Mouse (Mus musculus) MN1 (cell line): ENCODE measurements around the gene Cdc42ep3.

ENCODE experiments used
- DNase-seq: peaks from one replicate; pipeline ENCODE4 v3.0.0-alpha.2; 2016; ENCODE audit warnings: low spot score

The Cdc42ep3 gene

DNA sequence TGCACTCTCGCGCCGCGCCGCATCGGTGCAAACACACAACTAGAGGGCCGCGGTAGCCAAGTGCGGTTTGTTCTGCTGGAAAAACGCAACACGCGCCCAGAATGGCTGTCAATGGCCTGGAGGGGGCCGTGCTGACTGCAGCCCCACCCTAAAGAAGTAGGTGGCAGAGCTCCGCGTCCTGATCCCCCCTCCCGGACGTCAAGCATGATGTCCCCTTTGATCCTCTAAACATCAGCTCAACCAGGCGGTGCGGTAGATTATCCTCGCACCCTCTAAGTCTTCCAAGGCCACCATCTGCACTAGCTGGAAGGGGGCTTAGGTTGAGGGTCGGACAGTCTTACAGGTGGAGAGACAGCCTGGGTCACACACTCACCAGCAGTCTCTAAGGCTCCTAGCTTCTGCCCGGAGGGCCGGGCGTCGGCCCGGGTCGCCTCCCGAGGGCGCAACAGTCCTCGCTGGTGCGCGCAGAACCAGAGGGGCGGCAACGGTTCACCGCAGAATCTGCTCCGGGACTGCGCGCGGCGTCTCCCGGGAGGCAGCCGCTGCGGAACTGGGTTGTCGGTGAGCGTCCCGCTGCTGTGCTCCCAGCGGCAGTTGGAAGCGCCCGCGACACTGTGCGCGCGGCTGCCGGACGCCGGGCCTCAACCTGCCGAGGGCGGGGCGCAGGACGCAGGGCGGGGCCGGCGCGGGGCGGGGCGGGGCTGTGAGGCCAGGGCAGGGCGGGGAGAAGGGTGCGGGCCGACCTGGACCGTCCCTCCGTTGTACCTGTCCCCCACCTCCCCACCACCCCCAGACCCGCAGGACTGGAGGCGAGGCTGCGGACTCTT, at the start of gene Cdc42ep3:
Gene Cdc42ep3 (minus strand): TSS at position 648 of the 827 bp plus-strand sequence.
- DNase-seq: no peak

DNA sequence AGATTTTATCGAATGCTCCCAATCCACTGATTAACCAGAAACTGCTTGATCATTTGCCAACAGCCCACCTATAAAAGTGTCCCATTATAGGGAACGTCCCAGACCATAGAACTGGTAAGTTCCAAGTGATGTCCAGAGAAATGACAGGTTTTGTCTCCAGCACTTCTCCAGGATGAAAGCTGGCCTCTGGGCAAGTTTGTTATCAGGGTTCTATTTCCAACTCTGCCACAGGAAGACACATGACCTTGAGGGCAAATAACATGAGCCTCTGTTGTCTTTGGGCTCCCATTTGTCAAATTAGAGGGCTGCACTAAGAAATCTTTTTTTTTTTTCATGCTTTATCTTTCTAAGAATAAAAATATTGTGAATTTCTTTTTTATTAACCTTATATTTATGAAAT, 45.5 kb upstream of the Cdc42ep3 start:
- no peak for DNase-seq

GRCm38 (mm10) chr17:79398416-79398815, 43.5 kb upstream of the Cdc42ep3 start:
- DNase-seq: no peak

DNA sequence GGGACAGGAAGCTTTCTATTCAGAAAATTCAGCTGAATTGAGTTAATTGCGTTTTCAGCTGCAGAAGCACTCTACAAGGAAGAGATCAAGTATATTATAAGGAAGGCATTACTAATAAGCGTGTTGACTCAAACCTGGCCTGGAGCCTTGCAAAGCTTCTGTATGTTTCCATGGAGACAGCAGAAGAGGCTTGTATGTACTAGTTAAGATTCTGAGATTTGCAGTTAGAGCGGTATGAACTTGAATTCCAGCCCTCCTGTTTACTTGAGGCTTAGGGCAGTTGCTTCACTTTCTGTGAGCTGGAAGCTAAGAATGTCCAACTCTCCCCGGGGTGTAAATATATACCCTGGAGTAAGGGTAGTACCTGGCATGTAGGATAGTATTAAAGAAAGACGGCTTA, 39.9 kb upstream of the Cdc42ep3 start:
- DNase-seq: no peak

DNA sequence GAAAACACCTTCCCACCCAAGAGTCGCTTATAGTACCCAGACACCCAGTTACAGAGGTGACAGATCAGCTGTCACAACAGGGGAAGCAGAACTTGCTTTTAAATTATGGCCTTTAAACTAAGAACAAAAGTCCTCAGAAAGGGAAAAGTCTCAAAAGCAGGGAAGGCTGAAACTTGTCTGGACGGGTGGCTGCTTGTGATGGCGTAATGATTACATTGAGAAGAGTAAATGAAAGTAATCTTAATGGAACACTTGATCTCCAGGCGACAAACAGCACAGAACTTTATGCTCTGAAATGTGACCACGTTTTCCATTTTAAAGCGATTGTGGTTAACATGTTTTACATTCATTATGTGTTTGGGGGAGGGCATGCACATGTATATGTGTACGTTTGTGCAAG, 39.0 kb upstream of the Cdc42ep3 start:
- no peak for DNase-seq

- DNase-seq: no peak
These were observed 32.7 kb upstream of the Cdc42ep3 start for GRCm38 (mm10) chr17:79387465-79388066.

GRCm38 (mm10) chr17:79381485-79381884, 26.6 kb upstream of the Cdc42ep3 start:
- DNase-seq: no peak

GRCm38 (mm10) chr17:79379191-79379590, 24.3 kb upstream of the Cdc42ep3 start:
- DNase-seq: no peak

DNA sequence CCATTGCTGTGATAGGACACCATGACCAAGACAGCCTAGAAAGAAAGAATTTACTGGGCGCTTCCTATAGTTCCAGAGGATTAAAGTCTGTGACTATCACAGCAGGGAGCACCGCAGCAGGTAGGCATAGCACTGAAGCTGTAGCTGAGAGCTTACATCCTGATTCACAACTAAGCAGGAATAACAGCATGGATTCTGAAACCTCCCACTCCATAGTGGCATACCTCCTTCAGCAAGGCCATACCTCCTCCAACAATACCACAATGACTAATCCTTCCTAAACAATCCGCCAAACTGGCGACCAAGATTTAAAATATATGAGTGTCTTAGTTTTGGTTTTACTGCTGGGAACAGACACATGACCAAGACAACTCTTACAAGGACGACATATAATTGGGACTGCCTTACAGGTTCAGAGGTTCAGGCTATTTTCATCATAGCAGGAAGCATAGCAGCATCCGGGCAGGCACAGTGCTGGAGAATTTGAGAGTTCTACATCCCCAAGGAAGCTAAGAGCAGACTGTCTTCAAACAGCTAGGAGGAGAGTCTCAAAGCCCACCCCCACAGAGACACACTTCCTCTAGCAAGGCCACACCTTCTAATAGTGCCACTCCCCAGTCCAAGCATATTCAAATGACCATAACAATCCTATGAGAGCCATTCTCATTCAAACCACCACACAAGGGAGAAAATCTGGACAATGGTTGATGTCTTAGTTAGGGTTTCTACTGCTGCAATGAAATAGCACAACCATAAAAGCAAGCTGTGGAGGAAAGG, 21.7 kb upstream of the Cdc42ep3 start:
- DNase-seq: no peak

DNA sequence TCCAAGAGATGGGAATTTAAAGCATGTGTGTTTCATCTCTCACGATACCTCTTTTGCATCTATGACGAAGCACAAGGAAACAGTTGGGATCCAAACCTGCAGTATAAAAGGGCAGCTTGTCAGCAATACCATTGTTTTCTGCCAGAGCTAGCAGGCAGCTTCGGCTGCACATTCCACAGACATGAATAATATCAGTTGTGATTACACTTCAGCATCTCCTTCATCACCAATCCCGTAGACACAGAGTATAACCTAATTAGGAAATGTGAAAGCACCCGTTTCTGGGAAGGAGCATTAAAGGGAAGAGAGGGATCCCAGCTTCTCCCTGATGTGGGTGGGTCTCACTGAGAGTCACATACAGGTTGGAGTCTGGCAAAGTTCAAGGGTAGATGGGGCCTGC, 18.1 kb upstream of the Cdc42ep3 start:
- DNase-seq: no peak

- no peak for DNase-seq
These were observed 10.0 kb upstream of the Cdc42ep3 start for GRCm38 (mm10) chr17:79364749-79365450.

DNA sequence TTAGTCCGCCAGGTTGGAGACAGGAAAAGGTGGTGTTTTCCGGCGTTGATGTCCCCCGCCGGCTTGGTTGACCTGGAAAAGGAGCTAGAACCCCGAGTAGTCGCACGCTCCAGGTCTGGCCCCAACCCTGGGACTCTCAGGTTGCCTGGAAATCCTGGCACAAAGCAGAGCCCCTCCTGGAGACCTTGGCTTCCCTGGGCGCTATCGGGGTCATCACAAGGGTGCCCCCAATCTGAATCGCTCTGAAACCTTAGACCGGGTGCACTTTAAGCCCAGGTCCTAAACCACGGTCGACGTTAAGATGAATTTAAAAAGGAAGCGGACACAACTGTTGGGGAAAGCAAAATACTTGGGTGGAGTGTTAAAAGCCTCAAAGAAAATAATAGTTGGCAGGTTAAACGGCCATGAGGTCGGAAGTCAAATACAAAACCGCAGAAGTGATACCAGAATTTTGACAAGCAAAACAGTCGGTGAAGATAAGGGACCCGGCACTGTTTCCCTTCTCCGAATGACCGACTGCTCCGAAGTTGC, 1.2 kb upstream of the Cdc42ep3 start:
- DNase-seq: no peak

- no peak for DNase-seq
These were observed 540 bp upstream of the Cdc42ep3 start for GRCm38 (mm10) chr17:79355271-79355991.

DNA sequence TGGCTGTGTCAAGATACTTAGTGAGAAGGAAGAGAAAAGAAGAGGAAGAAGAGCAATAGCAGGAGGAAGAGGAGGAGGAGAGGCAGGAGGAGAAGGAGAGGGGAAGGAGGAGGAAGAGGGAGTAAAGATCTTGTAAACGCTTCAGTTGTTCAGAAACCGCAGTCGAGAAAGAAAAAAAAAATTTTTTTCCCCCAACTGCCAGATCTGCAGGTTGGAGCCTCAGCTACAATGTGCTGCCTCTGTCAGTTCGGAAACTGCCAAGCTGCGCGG, 782 bp downstream of the Cdc42ep3 start:
- no peak for DNase-seq

- DNase-seq: no peak
These were observed 1.3 kb downstream of the Cdc42ep3 start for GRCm38 (mm10) chr17:79353446-79354173.

- no peak for DNase-seq
These were observed 4.1 kb downstream of the Cdc42ep3 start for GRCm38 (mm10) chr17:79350751-79351191.

DNA sequence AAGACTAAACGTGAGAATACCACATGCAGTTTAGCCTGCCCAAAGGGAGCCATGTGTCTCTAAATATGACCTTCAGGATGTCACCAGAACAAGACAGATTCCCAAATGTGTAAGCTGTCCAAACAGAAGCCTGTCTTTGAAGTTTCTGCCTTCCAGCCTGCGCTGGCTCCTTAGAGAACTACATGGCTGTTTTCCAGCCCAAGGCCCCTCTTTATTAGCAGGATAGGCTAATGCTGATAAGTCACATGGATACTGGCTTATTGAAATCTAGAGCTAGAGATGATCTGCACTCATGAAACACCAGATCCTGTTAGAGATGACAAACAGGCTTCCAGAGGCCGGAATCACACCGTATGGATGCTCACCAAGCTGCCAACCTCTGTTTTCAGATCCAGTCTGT, 5.5 kb downstream of the Cdc42ep3 start:
- no peak for DNase-seq

- DNase-seq: no peak
These were observed 6.8 kb downstream of the Cdc42ep3 start for GRCm38 (mm10) chr17:79347920-79348589.

DNA sequence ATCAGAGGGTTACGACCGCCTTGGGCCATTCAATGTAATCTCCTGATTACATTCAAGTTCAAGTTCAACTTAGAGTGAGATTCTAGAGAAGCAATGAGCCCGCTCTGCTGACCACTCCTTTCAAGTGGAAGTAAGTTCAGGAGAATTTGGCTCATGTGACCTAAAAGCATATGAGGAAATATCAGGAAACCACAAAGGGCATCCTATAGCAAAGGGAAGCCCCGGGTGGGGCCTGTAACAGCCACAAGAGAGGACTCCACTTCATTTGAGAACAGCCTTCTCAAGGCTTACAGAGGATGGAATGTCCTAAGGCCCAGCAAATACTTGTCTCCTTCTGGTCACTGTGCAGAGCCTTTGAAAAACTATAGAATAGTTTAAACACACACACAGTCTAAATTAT, 7.6 kb downstream of the Cdc42ep3 start:
- no peak for DNase-seq

DNA sequence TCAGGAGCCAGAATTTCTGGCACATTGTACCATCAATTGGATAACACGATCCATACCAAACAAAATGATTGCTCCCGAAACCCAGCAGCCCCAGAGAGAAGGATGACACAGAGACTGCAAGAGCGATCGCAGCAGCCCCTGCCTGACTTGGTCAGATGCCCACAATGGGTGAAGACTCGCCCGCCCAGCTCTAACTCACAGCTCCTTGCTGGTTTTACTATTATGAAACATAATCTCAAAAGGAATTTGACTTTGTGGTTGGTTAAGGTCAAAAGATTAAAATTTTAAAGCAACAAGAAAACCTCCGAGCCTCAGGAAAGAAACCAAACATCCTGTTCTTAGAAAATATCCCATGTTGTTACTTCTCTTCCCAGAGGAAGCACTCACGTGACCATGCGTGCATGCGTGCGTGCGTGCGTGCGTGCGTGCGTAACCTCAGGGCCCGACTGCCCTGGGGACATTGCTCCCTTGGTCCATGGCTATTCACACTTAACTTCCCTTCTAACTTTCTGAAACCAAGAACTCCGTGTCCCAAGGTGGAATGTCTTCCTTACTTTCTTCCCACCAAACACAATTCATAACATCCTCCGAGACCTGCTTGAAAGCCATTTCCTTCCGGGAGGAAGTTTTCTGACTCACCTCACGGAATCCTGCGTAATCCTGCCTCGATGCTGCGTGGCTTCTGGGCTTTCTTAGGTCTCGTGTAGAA, 9.7 kb downstream of the Cdc42ep3 start:
- DNase-seq: no peak
